Mouse (Mus musculus) T-helper 1 cell (primary cell): ENCODE data around the gene Gm49325.

Experiments
- in situ Hi-C: fragments of 300-600 bp; cut with MboI, MseI; formaldehyde crosslinking; loops from one replicate; pipeline ENCODE4 v1.15.1; 2025; ENCODE audit warnings: high pct_unique_total_duplicates

The Gm49325 gene

GRCm38 (mm10) chr10:77623639-77624400 lies 17.8 kb downstream of the Gm49325 start:
- in situ Hi-C loops: loop anchor here (5.0 kb wide), 1 partner anchor 107 kb away; the partner anchor contains the start of gene Fam207a

- in situ Hi-C loops: loop anchor here (5.0 kb wide), 1 partner anchor 107 kb away; the partner anchor contains the start of gene Fam207a
These were observed 18.6 kb downstream of the Gm49325 start for GRCm38 (mm10) chr10:77624570-77624995.

GRCm38 (mm10) chr10:77626036-77626435 lies 20.0 kb downstream of the Gm49325 start:
- in situ Hi-C loops: no loop called here

- in situ Hi-C loops: no loop called here
These were observed 20.6 kb downstream of the Gm49325 start for GRCm38 (mm10) chr10:77626591-77626990.

- in situ Hi-C loops: no loop called here
These were observed 21.5 kb downstream of the Gm49325 start for GRCm38 (mm10) chr10:77627497-77627896.

- in situ Hi-C loops: no loop called here
These were observed 23.2 kb downstream of the Gm49325 start for GRCm38 (mm10) chr10:77629163-77629562.

GRCm38 (mm10) chr10:77629970-77630369 lies 24.0 kb downstream of the Gm49325 start:
- in situ Hi-C loops: no loop called here

GRCm38 (mm10) chr10:77634016-77634415 lies 28.0 kb downstream of the Gm49325 start:
- in situ Hi-C loops: no loop called here

GRCm38 (mm10) chr10:77634452-77635231 lies 28.6 kb downstream of the Gm49325 start:
- in situ Hi-C loops: no loop called here

- in situ Hi-C loops: no loop called here
These were observed 30.4 kb downstream of the Gm49325 start for GRCm38 (mm10) chr10:77636234-77636922.

- in situ Hi-C loops: no loop called here
These were observed 33.0 kb downstream of the Gm49325 start for GRCm38 (mm10) chr10:77638956-77639355.

GRCm38 (mm10) chr10:77643160-77643559 lies 37.2 kb downstream of the Gm49325 start:
- in situ Hi-C loops: loop anchor here (10.0 kb wide), 1 partner anchor 1882 kb away; no protein-coding TSS in a partner anchor

GRCm38 (mm10) chr10:77645571-77645970 lies 39.6 kb downstream of the Gm49325 start:
- in situ Hi-C loops: loop anchor here (10.0 kb wide), 1 partner anchor 1879 kb away; no protein-coding TSS in a partner anchor

GRCm38 (mm10) chr10:77647461-77647860 lies 41.5 kb downstream of the Gm49325 start:
- in situ Hi-C loops: loop anchor here (10.0 kb wide), 1 partner anchor 1877 kb away; no protein-coding TSS in a partner anchor

- in situ Hi-C loops: loop anchor here (10.0 kb wide), 1 partner anchor 1877 kb away; no protein-coding TSS in a partner anchor
These were observed 41.9 kb downstream of the Gm49325 start for GRCm38 (mm10) chr10:77647901-77648300.

GRCm38 (mm10) chr10:77652046-77652445 lies 46.0 kb downstream of the Gm49325 start:
- in situ Hi-C loops: no loop called here

- in situ Hi-C loops: no loop called here
These were observed 52.4 kb downstream of the Gm49325 start for GRCm38 (mm10) chr10:77658286-77658994.

- in situ Hi-C loops: no loop called here
These were observed 58.1 kb downstream of the Gm49325 start for GRCm38 (mm10) chr10:77663949-77664665.

- in situ Hi-C loops: no loop called here
These were observed 60.3 kb downstream of the Gm49325 start for GRCm38 (mm10) chr10:77666342-77666741.

GRCm38 (mm10) chr10:77667402-77667801 lies 61.4 kb downstream of the Gm49325 start:
- in situ Hi-C loops: no loop called here
